Mouse (Mus musculus): ENCODE data around the gene Mtrf1. TPM values are rescaled to one million over a fixed set of nuclear protein-coding genes. Genes with fewer than 3 reads are reported as not detected.
A peak's percentile ranks its signal among the peaks of the same experiment; 100 is the strongest.
"Not testable (repeated sequence)": the region's sequence is repeated elsewhere in the genome, so short reads cannot be mapped to it uniquely, and the experiment has no call there.

Mtrf1 gene
- polyA plus RNA-seq, 1 experiment from 2014 or later: 13.7 TPM

DNA sequence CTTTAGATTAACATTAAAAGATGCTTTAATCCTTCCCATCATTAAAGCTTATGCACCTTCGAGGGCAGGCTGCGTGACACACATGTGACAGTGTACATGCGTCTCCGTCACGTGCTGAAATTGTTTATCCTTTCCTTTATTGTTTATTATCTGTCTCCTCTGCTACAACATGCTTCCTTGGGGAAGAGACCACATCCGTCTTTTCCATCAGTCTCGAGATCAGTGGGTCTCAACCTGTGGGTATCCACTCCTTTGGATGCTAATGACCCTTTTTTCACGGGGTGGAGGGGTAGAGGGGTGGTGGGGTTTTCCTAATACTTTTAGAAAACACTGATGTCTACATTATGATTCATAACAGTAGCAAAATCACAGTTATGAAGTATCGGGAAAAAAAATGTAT, 47.0 kb downstream of the Mtrf1 start:
- TF ChIP-seq CTCF (IDR thresholded peaks at IDR 0.05): no peak
- no peak for DNase-seq (ENCODE audit: low read depth, low spot score)
- peaks cover 1% of the 10 kb centered on the region for H3K27me3 ChIP-seq
- ChIA-PET POLR2A (no interaction called here), CTCF (no interaction called here)
- in situ Hi-C loops (cut with MboI; ENCODE audit: low pct_unique_long_range_greater_than_20kb): no loop called here
- no peak for ATAC-seq

DNA sequence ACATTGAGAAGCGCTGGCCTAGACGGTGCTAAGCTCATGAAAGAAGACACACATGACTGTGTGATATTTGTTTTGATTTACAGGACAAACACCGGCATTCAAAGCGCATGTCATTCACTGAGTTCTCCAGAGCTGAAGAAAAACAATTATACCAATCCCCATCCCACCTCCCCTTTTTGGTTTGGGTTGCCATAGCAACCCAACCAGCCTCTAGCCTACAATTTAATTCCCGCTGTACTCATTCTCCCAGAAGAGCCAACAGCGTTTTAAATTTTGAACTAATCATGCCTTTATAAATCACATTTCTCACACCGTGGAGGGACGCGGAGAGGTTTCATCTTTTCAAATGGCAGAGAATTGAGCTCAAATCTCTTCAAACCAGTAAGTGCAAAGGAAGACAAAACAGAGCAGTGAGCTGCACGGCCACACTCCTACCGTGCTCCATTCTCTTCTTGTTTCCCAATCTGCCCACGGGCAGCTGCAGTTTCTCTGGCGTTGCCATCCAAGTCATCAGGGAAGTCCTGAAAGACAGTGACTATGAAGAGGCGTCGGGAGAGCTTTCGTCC, 47.6 kb downstream of the Mtrf1 start:
- DNase-seq (ENCODE audit: low read depth, low spot score) (no peak), ATAC-seq (no peak)
- ChIA-PET POLR2A (no interaction called here), CTCF (no interaction called here)
- H3K27me3 ChIP-seq: no peaks in the 10 kb centered on the region
- in situ Hi-C loops (cut with MboI; ENCODE audit: low pct_unique_long_range_greater_than_20kb): no loop called here
- TF ChIP-seq CTCF (IDR thresholded peaks at IDR 0.05): no peak

GRCm38 (mm10) chr14:79451681-79452590, 54.4 kb downstream of the Mtrf1 start, which contains the start of gene Kbtbd6:
Gene Kbtbd6 (plus strand): TSS chr14:79451835.
- ChIA-PET POLR2A (interaction anchor here (0.7 kb wide), 1 partner anchor 22 kb away, joined by 3 read pairs; no protein-coding TSS in a partner anchor), CTCF (interaction anchor here (1.3 kb wide), 1 partner anchor 16 kb away, joined by 4 read pairs; no protein-coding TSS in a partner anchor)
- in situ Hi-C loops (cut with MboI; ENCODE audit: low pct_unique_long_range_greater_than_20kb); H3K27me3 ChIP-seq: not testable (repeated sequence)
- peak; percentile 37 for DNase-seq (ENCODE audit: low read depth, low spot score)
- peak; percentile 84 for ATAC-seq

DNA sequence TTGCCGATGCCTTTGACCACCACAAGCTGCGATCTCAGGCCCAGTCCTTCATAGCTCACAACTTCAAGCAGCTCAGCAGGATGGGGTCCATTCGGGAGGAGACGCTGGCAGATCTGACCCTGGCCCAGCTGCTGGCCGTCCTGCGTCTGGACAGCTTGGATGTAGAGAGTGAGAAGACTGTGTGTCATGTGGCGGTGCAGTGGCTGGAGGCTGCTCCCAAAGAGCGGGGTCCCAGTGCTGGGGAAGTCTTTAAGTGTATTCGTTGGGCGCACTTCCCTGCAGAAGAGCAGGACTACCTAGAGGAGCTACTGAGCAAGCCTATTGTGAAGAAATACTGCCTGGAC, 55.0 kb downstream of the Mtrf1 start:
- ATAC-seq; H3K27me3 ChIP-seq; DNase-seq (ENCODE audit: low read depth, low spot score); in situ Hi-C loops (cut with MboI; ENCODE audit: low pct_unique_long_range_greater_than_20kb); CTCF ChIA-PET; POLR2A ChIA-PET: not testable (repeated sequence)

DNA sequence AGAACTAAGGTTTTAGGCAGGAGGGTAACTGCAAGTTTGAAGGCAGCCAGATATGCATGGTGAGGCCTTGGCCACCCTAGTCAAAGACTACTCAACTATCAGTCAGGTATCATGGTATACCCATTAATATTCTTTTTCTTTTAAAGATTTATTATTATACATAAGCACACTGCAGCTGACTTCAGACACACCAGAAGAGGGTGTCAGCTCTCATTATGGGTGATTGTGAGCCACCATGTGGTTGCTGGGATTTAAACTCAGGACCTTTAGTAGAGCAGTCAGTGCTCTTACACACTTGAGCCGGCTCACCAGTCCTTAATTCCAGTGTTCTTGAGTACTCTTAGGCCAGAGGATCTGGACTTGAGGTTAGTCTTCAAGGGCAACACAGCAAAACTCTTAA, 62.8 kb downstream of the Mtrf1 start:
- TF ChIP-seq CTCF (IDR thresholded peaks at IDR 0.05): no peak
- ATAC-seq (no peak), DNase-seq (ENCODE audit: low read depth, low spot score) (no peak)
- H3K27me3 ChIP-seq: no peaks in the 10 kb centered on the region
- ChIA-PET POLR2A (no interaction called here), CTCF (interaction anchor here (1.3 kb wide), 1 partner anchor 16 kb away, joined by 3 read pairs; no protein-coding TSS in a partner anchor)
- in situ Hi-C loops (cut with MboI; ENCODE audit: low pct_unique_long_range_greater_than_20kb): loop anchor here (5.0 kb wide), 1 partner anchor 63 kb away; the partner anchor contains the start of gene Mtrf1

GRCm38 (mm10) chr14:79460988-79461387, 63.4 kb downstream of the Mtrf1 start:
- in situ Hi-C loops (cut with MboI; ENCODE audit: low pct_unique_long_range_greater_than_20kb): loop anchor here (5.0 kb wide), 1 partner anchor 64 kb away; the partner anchor contains the start of gene Mtrf1
- CTCF ChIA-PET: interaction anchor here (1.6 kb wide), 1 partner anchor 71 kb away, joined by 4 read pairs; no protein-coding TSS in a partner anchor
- TF ChIP-seq CTCF (IDR thresholded peaks at IDR 0.05): no peak
- no peak for ATAC-seq
- no peaks in the 10 kb centered on the region for H3K27me3 ChIP-seq
- no peak for DNase-seq (ENCODE audit: low read depth, low spot score)
- POLR2A ChIA-PET: no interaction called here

GRCm38 (mm10) chr14:79465623-79466022, 68.1 kb downstream of the Mtrf1 start:
- DNase-seq (ENCODE audit: low read depth, low spot score) (no peak), ATAC-seq (no peak)
- H3K27me3 ChIP-seq: no peaks in the 10 kb centered on the region
- TF ChIP-seq CTCF (IDR thresholded peaks at IDR 0.05): no peak
- POLR2A ChIA-PET: no interaction called here
- CTCF ChIA-PET: no interaction called here
- in situ Hi-C loops (cut with MboI; ENCODE audit: low pct_unique_long_range_greater_than_20kb): no loop called here

- no peaks in the 10 kb centered on the region for H3K27me3 ChIP-seq
- ChIA-PET POLR2A (interaction anchor here (1.2 kb wide), 1 partner anchor 42 kb away, joined by 3 read pairs; no protein-coding TSS in a partner anchor), CTCF (interaction anchor here (0.9 to 2.2 kb wide), 5 partner anchors 11 to 87 kb away, joined by 3 to 9 read pairs (median 4); no protein-coding TSS in a partner anchor)
- no peak for ATAC-seq
- DNase-seq (ENCODE audit: low read depth, low spot score): no peak
- TF ChIP-seq CTCF (IDR thresholded peaks at IDR 0.05): peak; percentile 67
- in situ Hi-C loops (cut with MboI; ENCODE audit: low pct_unique_long_range_greater_than_20kb): no loop called here
Observed at GRCm38 (mm10) chr14:79467621-79468020, 70.0 kb downstream of the Mtrf1 start.

Other genes with a start within 250 kb of the Mtrf1 start
- gene Zfp957, start 150.4 kb upstream of the Mtrf1 start, polyA plus RNA-seq (2021): 0.03 TPM
- 3.0 TPM for gene Rgcc, start 96.1 kb upstream of the Mtrf1 start, polyA plus RNA-seq (2021)
- 18.7 TPM for gene Naa16, start 7.0 kb upstream of the Mtrf1 start, polyA plus RNA-seq (2021)
- 9.4 TPM for gene Kbtbd7, start 28.7 kb downstream of the Mtrf1 start, polyA plus RNA-seq (2021)
- 1.2 TPM for gene Kbtbd6, start 54.1 kb downstream of the Mtrf1 start, polyA plus RNA-seq (2021)
- gene Elf1, start 83.4 kb downstream of the Mtrf1 start, polyA plus RNA-seq (2021): 53.6 TPM
- gene Wbp4, start 83.7 kb downstream of the Mtrf1 start, polyA plus RNA-seq (2021): 39.5 TPM
- gene Sugt1, start 189.9 kb downstream of the Mtrf1 start, polyA plus RNA-seq (2021): 183 TPM

All from Patski (cell line).